Mouse (Mus musculus): Measurements from ENCODE around the gene Gpr160. TPM values are rescaled to one million over a fixed set of nuclear protein-coding genes. Genes with fewer than 3 reads are reported as not detected.

The Gpr160 gene
- polyA plus RNA-seq (2016; fragmentation: Nextera tagmentation; extraction: Ambion mirVana) = 1.2 and 1.8 TPM in 2 replicates

DNA sequence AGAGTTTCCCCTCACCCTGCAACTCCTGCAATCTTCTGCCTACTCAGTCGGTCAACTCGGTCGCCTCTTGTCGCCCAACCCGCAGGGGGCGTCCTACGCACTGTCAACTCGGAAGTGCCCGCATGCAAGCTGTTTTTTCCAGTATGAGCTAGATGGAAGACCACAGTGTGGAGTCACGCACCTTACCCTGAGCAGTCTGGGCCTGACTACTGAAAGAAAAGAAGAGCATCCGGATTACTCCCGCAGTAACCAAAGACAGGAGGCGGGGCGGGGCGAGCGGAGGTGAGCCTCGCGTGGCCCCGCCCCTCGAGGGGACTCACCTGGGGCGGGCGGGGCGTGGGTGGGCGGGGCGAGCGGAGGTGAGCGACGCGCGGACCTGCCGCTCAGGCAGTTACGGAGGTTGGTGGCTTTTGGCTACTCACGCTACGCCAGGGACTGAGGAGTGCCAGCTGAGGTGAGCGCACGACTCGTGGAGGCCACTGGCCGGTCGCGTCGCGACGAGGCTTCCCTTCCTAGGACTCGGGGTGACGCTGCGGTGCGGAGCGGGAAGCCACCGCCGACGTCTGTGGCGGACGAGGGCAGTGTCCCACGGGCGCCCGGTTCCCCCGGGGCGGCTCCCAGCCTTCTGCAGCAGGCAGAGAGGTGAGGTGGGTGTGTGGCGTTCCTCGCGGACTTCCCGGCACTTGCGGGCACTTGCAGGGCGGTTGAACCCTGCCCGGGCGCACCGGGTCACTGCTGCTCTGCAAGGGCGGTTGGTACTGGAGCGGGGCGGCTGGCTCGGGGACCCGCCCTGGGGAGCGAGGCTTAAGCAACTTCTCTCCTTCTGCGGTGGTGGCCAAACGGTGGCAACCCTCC lies at the start of gene Gpr160:
Gpr160 (plus strand) TSS at position 347 of the 855 bp plus-strand sequence.
- H3K4me2 ChIP-seq = peak within 1 kb of the TSS; percentile 98
- peak within 1 kb of the TSS; percentile 57 for H3K9ac ChIP-seq (replicated peaks)
- H3K27me3 ChIP-seq = peaks cover 40% of the 10 kb centered on the region
- H3K27ac ChIP-seq = no peak within 1 kb of the TSS
- WGBS = under 1% methylated on average over 75 of the region's 75 CpGs
- peak; percentile 59 for ATAC-seq (ENCODE audit: insufficient number of reproducible peaks, insufficient read depth, low FRiP score, low TSS enrichment, low read depth)
- H3K4me3 ChIP-seq (replicated peaks) = peak within 1 kb of the TSS; percentile 64
- peaks cover 5% of the 10 kb centered on the region; the same call in 1 of the 2 replicates for H3K4me1 ChIP-seq (replicated peaks)
- no peaks in the 10 kb centered on the region for H3K36me3 ChIP-seq
- no peaks in the 10 kb centered on the region for H3K9me3 ChIP-seq

DNA sequence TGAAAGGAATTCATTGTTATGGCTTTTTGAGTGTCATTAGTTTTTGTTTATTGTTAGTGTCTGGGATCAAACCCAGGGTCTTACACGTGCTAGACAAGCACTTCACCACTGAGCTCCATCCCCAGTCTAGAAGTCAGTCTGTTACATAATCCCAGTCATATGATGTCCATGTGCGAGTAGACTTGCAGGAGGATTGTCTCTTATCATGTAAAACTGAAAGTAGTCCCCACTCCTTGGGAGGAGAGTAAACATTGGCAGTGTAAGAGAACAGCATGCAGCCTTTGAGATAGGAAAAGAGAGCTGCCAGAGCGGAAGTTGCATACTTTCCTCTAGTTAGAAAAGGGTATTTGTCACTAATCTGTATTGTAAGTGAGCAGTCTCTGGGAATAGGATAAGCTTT lies 42.9 kb upstream of the Gpr160 start:
- ATAC-seq (ENCODE audit: insufficient number of reproducible peaks, insufficient read depth, low FRiP score, low TSS enrichment, low read depth) = no peak
- no peak overlapping the region for H3K4me3 ChIP-seq (replicated peaks)
- peaks cover 70% of the 10 kb centered on the region for H3K36me3 ChIP-seq
- H3K27ac ChIP-seq = no peak overlapping the region
- H3K4me2 ChIP-seq = no peak overlapping the region
- 88% methylated on average over 3 of the region's 3 CpGs for WGBS
- no peak overlapping the region for H3K9ac ChIP-seq (replicated peaks)
- H3K4me1 ChIP-seq (replicated peaks) = no peaks in the 10 kb centered on the region
- H3K9me3 ChIP-seq = no peaks in the 10 kb centered on the region
- no peaks in the 10 kb centered on the region for H3K27me3 ChIP-seq

DNA sequence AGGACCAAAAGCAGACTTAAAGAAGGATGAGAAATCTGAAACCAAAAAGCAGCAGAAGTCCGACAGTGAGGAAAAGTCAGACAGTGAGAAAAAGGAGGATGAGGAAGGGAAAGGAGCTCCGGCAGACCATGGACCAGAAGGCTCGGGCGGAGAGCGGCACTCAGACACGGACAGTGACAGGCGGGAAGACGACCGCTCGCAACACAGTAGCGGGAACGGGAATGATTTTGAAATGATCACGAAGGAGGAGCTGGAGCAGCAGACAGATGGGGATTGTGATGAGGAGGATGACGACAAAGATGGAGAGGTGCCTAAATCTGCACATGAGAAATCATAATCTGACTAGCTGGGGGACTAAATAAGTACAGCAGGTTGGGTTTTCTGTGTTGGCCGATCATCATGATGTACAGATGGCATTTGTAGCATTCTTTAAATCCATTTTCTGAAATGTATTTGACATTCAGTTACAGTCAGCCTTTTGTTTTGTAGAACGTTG lies 37.1 kb upstream of the Gpr160 start:
- no peak for ATAC-seq (ENCODE audit: insufficient number of reproducible peaks, insufficient read depth, low FRiP score, low TSS enrichment, low read depth)
- H3K27ac ChIP-seq = no peak overlapping the region
- H3K27me3 ChIP-seq = no peaks in the 10 kb centered on the region
- no peaks in the 10 kb centered on the region for H3K4me1 ChIP-seq (replicated peaks)
- H3K9ac ChIP-seq (replicated peaks) = no peak overlapping the region
- peaks cover 75% of the 10 kb centered on the region for H3K36me3 ChIP-seq
- H3K4me2 ChIP-seq = no peak overlapping the region
- no peaks in the 10 kb centered on the region for H3K9me3 ChIP-seq
- WGBS = 95% methylated on average over 16 of the region's 16 CpGs
- H3K4me3 ChIP-seq (replicated peaks) = no peak overlapping the region

- H3K4me3 ChIP-seq (replicated peaks) = no peak overlapping the region
- H3K27me3 ChIP-seq = no peaks in the 10 kb centered on the region
- H3K36me3 ChIP-seq = peaks cover 51% of the 10 kb centered on the region
- no peak for ATAC-seq (ENCODE audit: insufficient number of reproducible peaks, insufficient read depth, low FRiP score, low TSS enrichment, low read depth)
- WGBS = 95% methylated on average over 8 of the region's 8 CpGs
- no peak overlapping the region for H3K27ac ChIP-seq
- no peak overlapping the region for H3K4me2 ChIP-seq
- H3K9me3 ChIP-seq = no peaks in the 10 kb centered on the region
- H3K9ac ChIP-seq (replicated peaks) = no peak overlapping the region
- H3K4me1 ChIP-seq (replicated peaks) = no peaks in the 10 kb centered on the region
Measured at GRCm38 (mm10) chr3:30822163-30822562, 33.6 kb upstream of the Gpr160 start.

GRCm38 (mm10) chr3:30826069-30826468 lies 29.7 kb upstream of the Gpr160 start:
- Histone ChIP-seq H3K4me3 (replicated peaks) (no peak overlapping the region), H3K4me1 (replicated peaks) (no peaks in the 10 kb centered on the region), H3K27me3 (no peaks in the 10 kb centered on the region), H3K9ac (replicated peaks) (no peak overlapping the region), H3K9me3 (no peaks in the 10 kb centered on the region), H3K27ac (no peak overlapping the region), H3K4me2 (no peak overlapping the region), H3K36me3 (peaks cover 15% of the 10 kb centered on the region)
- no peak for ATAC-seq (ENCODE audit: insufficient number of reproducible peaks, insufficient read depth, low FRiP score, low TSS enrichment, low read depth)
- 94% methylated on average over 5 of the region's 5 CpGs for WGBS

DNA sequence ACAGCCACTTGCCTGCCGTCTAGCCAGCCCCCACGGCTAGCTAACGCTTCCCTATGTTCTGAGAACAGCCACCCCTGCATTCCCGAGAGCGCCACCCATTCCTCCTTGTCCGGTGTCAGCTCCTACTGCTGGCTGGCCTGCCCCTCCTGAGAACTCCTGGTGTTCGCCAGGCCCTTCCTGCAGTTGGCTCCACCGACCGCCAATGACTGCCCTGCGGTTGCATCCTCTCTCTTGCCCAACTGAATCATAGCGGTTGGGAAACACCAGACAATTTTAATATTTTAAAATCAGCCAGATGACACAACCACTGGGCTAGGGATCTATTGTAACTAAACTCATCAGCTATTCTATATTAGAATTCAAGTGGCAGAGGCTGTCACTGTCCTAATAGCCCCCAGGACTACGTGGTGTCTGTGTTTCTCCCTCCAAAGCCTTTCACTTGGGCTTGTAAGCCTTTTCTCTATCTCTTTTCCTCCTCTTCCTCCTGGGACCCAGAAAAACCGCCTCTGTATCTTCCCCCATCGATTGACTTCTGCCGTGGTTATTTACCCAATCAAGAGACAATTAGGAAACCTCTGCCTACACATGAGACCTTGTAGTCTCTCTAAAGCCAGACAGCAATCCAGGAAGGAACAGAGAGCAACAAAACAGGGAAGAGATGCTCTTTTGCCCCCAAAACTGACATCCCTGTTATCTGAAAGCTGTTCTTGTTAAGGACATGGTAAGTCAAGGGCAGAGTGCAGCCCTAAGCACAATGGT lies 23.7 kb upstream of the Gpr160 start:
- Histone ChIP-seq H3K4me3 (replicated peaks) (no peak overlapping the region), H3K4me1 (replicated peaks) (no peaks in the 10 kb centered on the region), H3K36me3 (no peaks in the 10 kb centered on the region), H3K27me3 (no peaks in the 10 kb centered on the region), H3K9me3 (no peaks in the 10 kb centered on the region), H3K4me2 (no peak overlapping the region), H3K9ac (replicated peaks) (no peak overlapping the region), H3K27ac (no peak overlapping the region)
- 68% methylated on average over 15 of the region's 15 CpGs for WGBS
- ATAC-seq (ENCODE audit: insufficient number of reproducible peaks, insufficient read depth, low FRiP score, low TSS enrichment, low read depth) = no peak

GRCm38 (mm10) chr3:30833254-30833653 lies 22.5 kb upstream of the Gpr160 start:
- no peak for ATAC-seq (ENCODE audit: insufficient number of reproducible peaks, insufficient read depth, low FRiP score, low TSS enrichment, low read depth)
- Histone ChIP-seq H3K4me3 (replicated peaks) (no peak overlapping the region), H3K4me1 (replicated peaks) (no peaks in the 10 kb centered on the region), H3K4me2 (no peak overlapping the region), H3K27me3 (no peaks in the 10 kb centered on the region), H3K9ac (replicated peaks) (no peak overlapping the region), H3K27ac (no peak overlapping the region), H3K9me3 (no peaks in the 10 kb centered on the region), H3K36me3 (no peaks in the 10 kb centered on the region)
- WGBS = 78% methylated on average over 3 of the region's 3 CpGs

- no peak for ATAC-seq (ENCODE audit: insufficient number of reproducible peaks, insufficient read depth, low FRiP score, low TSS enrichment, low read depth)
Measured at GRCm38 (mm10) chr3:30845755-30846154, 10.0 kb upstream of the Gpr160 start.

GRCm38 (mm10) chr3:30847413-30847812 lies 8.3 kb upstream of the Gpr160 start:
- H3K27ac ChIP-seq = no peak overlapping the region
- H3K4me1 ChIP-seq (replicated peaks) = no peaks in the 10 kb centered on the region
- no peaks in the 10 kb centered on the region for H3K36me3 ChIP-seq
- WGBS = 38% methylated on average over 1 of the region's 1 CpGs
- ATAC-seq (ENCODE audit: insufficient number of reproducible peaks, insufficient read depth, low FRiP score, low TSS enrichment, low read depth) = no peak
- no peak overlapping the region for H3K4me3 ChIP-seq (replicated peaks)
- H3K9me3 ChIP-seq = no peaks in the 10 kb centered on the region
- H3K27me3 ChIP-seq = no peaks in the 10 kb centered on the region; the same call in 1 of the 2 replicates
- no peak overlapping the region for H3K9ac ChIP-seq (replicated peaks)
- no peak overlapping the region for H3K4me2 ChIP-seq

More at GRCm38 (mm10) chr3:30845755-30846154, 10.0 kb upstream of the Gpr160 start:
- Histone ChIP-seq H3K27ac (no peak overlapping the region), H3K9me3 (no peaks in the 10 kb centered on the region), H3K9ac (replicated peaks) (no peak overlapping the region), H3K4me1 (replicated peaks) (no peaks in the 10 kb centered on the region), H3K36me3 (no peaks in the 10 kb centered on the region), H3K4me2 (no peak overlapping the region), H3K4me3 (replicated peaks) (no peak overlapping the region), H3K27me3 (no peaks in the 10 kb centered on the region)
- 67% methylated on average over 2 of the region's 2 CpGs for WGBS

DNA sequence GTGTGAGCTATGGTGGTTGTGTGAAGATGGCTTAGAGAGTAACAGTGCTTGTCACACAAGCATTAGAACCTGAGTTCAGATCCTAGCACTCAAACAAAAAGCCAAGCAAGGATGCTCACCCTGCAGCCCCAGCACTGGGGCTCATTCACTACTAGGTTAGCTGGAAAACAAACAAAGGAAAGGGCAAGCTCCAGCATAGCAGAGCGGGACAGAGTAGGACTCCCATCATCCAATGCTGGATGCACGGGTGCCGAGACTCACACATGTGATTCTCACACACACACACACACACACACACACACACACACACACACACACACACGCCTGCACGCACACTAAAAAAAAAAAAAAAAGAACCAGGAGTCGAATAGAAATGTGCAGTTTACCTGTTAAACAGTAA lies 4.3 kb upstream of the Gpr160 start:
- H3K4me1 ChIP-seq (replicated peaks) = peaks cover 5% of the 10 kb centered on the region; the same call in 1 of the 2 replicates
- peaks cover 28% of the 10 kb centered on the region for H3K27me3 ChIP-seq
- no peak overlapping the region for H3K4me2 ChIP-seq
- no peak for ATAC-seq (ENCODE audit: insufficient number of reproducible peaks, insufficient read depth, low FRiP score, low TSS enrichment, low read depth)
- H3K9me3 ChIP-seq = no peaks in the 10 kb centered on the region
- 80% methylated on average over 6 of the region's 6 CpGs for WGBS
- H3K9ac ChIP-seq (replicated peaks) = no peak overlapping the region
- H3K27ac ChIP-seq = no peak overlapping the region
- H3K4me3 ChIP-seq (replicated peaks) = no peak overlapping the region
- H3K36me3 ChIP-seq = no peaks in the 10 kb centered on the region

DNA sequence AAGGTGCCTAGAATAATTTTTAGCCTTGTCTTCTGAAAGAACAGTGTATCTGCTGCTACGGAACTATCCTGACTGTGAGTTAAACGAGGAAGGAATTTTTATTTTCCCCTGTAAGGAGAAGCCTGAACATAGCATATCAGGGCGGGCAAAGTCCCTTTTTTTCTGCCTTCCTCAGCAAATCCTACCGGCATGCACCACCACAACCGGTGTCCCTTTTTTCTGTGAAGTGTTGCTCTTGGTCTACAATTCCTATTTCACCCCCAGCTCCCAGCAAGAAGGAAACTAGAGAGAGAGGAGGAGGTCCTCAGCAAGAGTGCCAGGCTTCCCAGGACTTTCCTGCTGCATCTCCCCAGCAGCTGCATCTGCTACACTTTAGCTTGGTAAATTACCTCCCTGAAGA lies 2.2 kb upstream of the Gpr160 start:
- 87% methylated on average over 5 of the region's 5 CpGs for WGBS
- H3K27me3 ChIP-seq = peaks cover 40% of the 10 kb centered on the region

More for the DNA sequence above, 2.2 kb upstream of the Gpr160 start:
- no peak for ATAC-seq (ENCODE audit: insufficient number of reproducible peaks, insufficient read depth, low FRiP score, low TSS enrichment, low read depth)
- Histone ChIP-seq H3K4me3 (replicated peaks) (no peak overlapping the region), H3K36me3 (no peaks in the 10 kb centered on the region), H3K4me2 (no peak overlapping the region), H3K9ac (replicated peaks) (no peak overlapping the region), H3K27ac (no peak overlapping the region), H3K9me3 (no peaks in the 10 kb centered on the region), H3K4me1 (replicated peaks) (peaks cover 5% of the 10 kb centered on the region; the same call in 1 of the 2 replicates)
